Mouse (Mus musculus): ENCODE data around the gene Pomt1.

- TF ChIP-seq POLR2A (IDR thresholded peaks at IDR 0.05; ENCODE audit: borderline replicate concordance, low read depth, low read length): no peak
- no peak for TF ChIP-seq CTCF (IDR thresholded peaks at IDR 0.05; ENCODE audit: low read depth, low read length)
These were observed 14.8 kb upstream of the Pomt1 start for GRCm38 (mm10) chr2:32221577-32221976.
